ENCODE assay signal across 27 mouse cellular contexts in genomic region chr12:35357901-35358300, GRCm38 (mm10).
"Had no signal": no experiment of that assay in that cellular context is flagged by ENCODE, and none has a peak within 500 bp of the region (broad histone marks: within the 10 kb centered on the region; RNA-seq: fewer than 3 reads in every experiment).

No protein-coding gene starts in this region.

- H3K27me3 ChIP-seq: heart, embryonic 13.5 days; heart, embryonic 15.5 days; hindbrain, embryonic 12.5 days; limb, embryonic 12.5 days; liver, embryonic 13.5 days; liver, embryonic 15.5 days had no signal

- H3K4me3 ChIP-seq: gastrocnemius, adult 2 months; heart, embryonic 10.5 days; heart, embryonic 13.5 days; heart, embryonic 15.5 days; hindbrain, embryonic 10.5 days; hindbrain, embryonic 12.5 days; layer of hippocampus, adult 2 months; left cerebral cortex, adult 2 months; limb, embryonic 10.5 days; limb, embryonic 12.5 days; liver, embryonic 13.5 days; liver, embryonic 15.5 days had no signal

- H3K27ac ChIP-seq: gastrocnemius, adult 2 months; heart, embryonic 10.5 days; heart, embryonic 13.5 days; heart, embryonic 15.5 days; hindbrain, embryonic 10.5 days; hindbrain, embryonic 12.5 days; hindbrain, embryonic 14.5 days; layer of hippocampus, adult 2 months; left cerebral cortex, adult 2 months; limb, embryonic 10.5 days; limb, embryonic 12.5 days; liver, embryonic 13.5 days; liver, embryonic 15.5 days had no signal

- ATAC-seq: hindbrain, embryonic 16.5 days; intestine, postnatal 0 days; liver, postnatal 0 days had no signal

- H3K9me3 ChIP-seq: heart, embryonic 10.5 days; heart, embryonic 13.5 days; heart, embryonic 15.5 days; hindbrain, embryonic 10.5 days; hindbrain, embryonic 12.5 days; limb, embryonic 10.5 days; limb, embryonic 12.5 days; liver, embryonic 13.5 days; liver, embryonic 15.5 days had no signal

- H3K4me1 ChIP-seq: heart, embryonic 10.5 days; heart, embryonic 13.5 days; heart, embryonic 15.5 days; hindbrain, embryonic 10.5 days; hindbrain, embryonic 12.5 days; limb, embryonic 10.5 days; limb, embryonic 12.5 days; liver, embryonic 13.5 days; liver, embryonic 15.5 days had no signal

- H3K9ac ChIP-seq: heart, embryonic 13.5 days; heart, embryonic 15.5 days; hindbrain, embryonic 12.5 days; hindbrain, embryonic 14.5 days; limb, embryonic 12.5 days; liver, embryonic 13.5 days; liver, embryonic 15.5 days; liver, postnatal 0 days had no signal

- DNase-seq: gastrocnemius, adult 2 months; gastrocnemius, postnatal 10 days; gastrocnemius, postnatal 25 days; heart, adult 18-20 months; heart, postnatal 4 days; kidney, adult 18-20 months; kidney, adult 8-10 months; kidney, postnatal 10 days; kidney, postnatal 25 days; kidney, postnatal 4 days; liver; liver, embryonic 13.5 days; liver, postnatal 0 days had no signal

- H3K4me2 ChIP-seq: heart, embryonic 13.5 days; heart, embryonic 15.5 days; hindbrain, embryonic 12.5 days; hindbrain, embryonic 14.5 days; limb, embryonic 12.5 days; liver, embryonic 11.5 days; liver, embryonic 13.5 days; liver, embryonic 15.5 days had no signal

- H3K36me3 ChIP-seq: heart, embryonic 10.5 days; heart, embryonic 13.5 days; heart, embryonic 15.5 days; hindbrain, embryonic 10.5 days; hindbrain, embryonic 12.5 days; limb, embryonic 10.5 days; limb, embryonic 12.5 days; liver, embryonic 13.5 days; liver, embryonic 15.5 days had no signal
